Mouse (Mus musculus): ENCODE data around the gene Palm3.

GRCm38 (mm10) chr8:84065457-84066072, 44.3 kb downstream of the Palm3 start:
- TF ChIP-seq CTCF (IDR thresholded peaks at IDR 0.05) (no peak), EP300 (IDR thresholded peaks at IDR 0.05) (no peak)

All from lung, postnatal 0 days (tissue).